Mouse (Mus musculus) mesoderm, embryonic 11.5 days (tissue): ENCODE data around the gene Sox11.
A peak's percentile ranks its signal among the peaks of the same experiment; 100 is the strongest.

Source experiments
- DNase-seq: peaks from one replicate; pipeline ENCODE4 v3.0.0-alpha.2; 2012; ENCODE audit warnings: low read depth, low spot score

Sox11 gene

GRCm38 (mm10) chr12:27341871-27342690, at the start of gene Sox11:
Gene Sox11 (minus strand): TSS chr12:27342574.
- peak; percentile 72 for DNase-seq

- DNase-seq, result peak; percentile 34
Measured at GRCm38 (mm10) chr12:27391652-27392305, 49.4 kb upstream of the Sox11 start.

GRCm38 (mm10) chr12:27390439-27390838, 48.1 kb upstream of the Sox11 start:
- no peak for DNase-seq

DNA sequence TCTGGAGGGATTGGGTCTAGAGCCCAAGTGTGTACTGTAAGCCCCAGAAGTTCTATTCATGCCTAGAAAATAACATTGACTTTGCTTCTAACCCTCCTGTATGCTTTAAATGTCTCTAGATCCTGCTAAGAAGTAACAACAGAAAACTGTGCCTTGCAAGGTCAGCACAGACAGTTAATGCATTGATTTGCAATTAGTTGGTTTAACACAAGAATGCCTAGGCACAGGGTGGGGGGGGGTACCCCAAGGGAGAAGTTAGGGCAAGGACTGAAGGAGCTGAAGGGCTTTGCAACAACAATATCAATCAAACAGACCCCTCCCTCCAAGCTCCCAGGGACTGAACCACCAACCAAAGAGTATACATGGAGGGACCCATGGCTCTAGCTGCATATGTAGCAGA, 47.1 kb upstream of the Sox11 start:
- DNase-seq, result no peak

GRCm38 (mm10) chr12:27372505-27372904, 30.1 kb upstream of the Sox11 start:
- DNase-seq, result no peak

DNA sequence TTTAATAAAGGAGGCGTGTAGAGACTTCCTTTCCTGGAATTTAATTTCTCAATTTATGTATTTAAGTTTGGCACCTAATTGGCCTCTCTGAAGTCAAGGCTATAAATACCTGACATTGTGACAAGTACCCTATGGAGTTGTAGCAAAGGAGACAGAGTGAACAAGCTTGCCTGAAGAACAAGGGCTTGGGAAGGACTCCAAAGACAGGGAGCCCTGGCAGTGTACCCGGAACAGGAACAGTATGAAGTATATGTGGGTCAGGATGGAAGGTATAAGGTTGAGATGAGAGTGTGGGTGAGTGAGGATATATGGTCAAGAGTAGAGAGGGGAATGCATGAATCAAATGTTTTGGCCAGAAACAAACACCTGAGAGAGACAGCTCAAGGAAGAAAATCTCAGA, 28.4 kb upstream of the Sox11 start:
- DNase-seq, result no peak

GRCm38 (mm10) chr12:27367476-27367875, 25.1 kb upstream of the Sox11 start:
- DNase-seq, result no peak

DNA sequence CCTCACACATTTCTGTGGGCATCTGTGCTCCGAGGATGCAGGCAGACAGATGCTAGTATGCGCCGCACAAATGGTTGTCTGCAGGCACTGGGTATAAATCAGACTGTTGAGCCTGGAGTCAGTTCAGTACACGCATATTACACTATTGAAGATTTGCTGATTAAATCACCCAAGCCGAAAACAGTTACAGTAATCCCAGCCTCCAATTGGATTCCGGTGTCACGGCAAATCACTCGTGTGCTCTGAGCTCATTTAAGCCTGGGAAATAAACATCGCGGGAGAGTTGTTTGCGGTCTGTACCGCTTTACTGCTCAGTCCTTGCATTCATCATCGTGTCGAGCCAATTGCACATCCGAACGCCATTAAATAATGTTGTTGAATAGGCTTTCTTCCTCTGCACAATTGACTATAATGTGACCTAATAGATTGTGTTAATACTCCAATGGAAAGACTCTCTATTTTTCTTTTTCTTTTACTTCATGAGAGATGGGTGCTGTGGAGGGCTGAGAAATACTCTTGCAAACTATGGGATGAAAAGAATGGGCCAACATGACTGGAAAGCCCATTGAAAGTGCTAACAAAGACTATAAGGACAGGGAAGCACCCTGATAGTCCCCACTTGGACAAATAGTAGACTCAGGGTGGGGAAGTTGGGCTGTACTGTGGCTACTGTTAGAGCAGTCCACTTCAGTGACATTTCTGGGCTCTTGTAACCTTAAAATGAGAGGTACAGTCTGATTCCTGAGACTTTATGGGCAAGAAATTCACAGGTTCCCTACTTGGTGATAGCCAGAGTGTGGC, 21.7 kb upstream of the Sox11 start:
- DNase-seq, result no peak

GRCm38 (mm10) chr12:27357076-27357637, 14.8 kb upstream of the Sox11 start:
- DNase-seq, result no peak

DNA sequence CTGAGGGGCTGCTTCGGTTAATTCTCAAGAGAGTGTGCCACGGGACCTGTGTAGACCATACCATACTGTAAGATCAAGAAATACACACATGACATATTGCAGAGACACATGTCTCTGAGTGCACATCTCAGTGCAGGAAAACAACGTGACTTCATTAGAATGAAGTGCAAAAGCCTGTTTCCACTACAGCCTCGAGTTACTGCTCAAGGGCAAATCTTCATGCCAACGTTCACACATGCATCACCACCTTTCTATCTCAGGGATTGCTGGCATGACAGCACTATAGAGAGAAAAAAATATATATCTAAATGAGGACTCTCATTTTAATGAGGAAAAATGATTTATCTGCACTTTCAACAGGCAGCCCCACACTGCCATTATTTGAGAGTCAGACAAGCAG, 14.2 kb upstream of the Sox11 start:
- no peak for DNase-seq

DNA sequence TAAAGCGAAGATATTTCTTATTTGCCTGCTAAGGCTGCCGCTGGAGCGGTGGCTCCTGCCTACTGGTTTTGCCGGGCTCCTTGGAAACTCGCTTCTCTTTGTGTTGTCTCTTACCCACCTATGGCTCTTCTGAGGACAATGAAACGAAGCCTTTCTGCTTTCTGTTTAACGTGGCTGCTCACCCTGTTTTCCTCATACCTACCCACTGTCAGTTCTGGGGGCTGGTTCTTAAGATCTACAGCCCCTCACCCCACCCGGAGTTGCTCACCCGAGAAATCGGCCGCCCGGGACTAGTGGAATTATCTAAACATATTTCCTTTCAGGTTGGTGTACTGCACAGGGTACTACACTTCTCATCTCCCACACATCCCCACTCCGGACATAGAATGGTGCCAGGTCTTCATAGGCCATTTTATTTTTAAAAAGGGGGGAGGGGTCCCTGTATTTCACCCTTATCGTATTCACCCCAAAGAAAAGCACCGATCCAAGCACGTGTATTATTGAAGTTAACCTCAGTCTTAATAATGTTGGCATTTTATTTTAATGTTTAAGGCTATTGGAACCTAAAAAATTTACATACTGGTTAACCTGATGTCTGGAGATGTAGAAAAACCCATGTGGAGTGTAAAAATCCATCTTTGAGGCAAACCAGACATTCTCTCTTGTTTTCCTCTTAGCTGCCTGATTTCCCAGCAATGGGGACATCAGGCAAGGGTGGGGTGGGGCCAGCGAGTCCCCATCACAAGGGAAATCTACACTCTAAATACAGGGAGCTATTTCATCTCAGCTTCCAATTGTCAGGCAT, 1.4 kb upstream of the Sox11 start:
- DNase-seq, result no peak

DNA sequence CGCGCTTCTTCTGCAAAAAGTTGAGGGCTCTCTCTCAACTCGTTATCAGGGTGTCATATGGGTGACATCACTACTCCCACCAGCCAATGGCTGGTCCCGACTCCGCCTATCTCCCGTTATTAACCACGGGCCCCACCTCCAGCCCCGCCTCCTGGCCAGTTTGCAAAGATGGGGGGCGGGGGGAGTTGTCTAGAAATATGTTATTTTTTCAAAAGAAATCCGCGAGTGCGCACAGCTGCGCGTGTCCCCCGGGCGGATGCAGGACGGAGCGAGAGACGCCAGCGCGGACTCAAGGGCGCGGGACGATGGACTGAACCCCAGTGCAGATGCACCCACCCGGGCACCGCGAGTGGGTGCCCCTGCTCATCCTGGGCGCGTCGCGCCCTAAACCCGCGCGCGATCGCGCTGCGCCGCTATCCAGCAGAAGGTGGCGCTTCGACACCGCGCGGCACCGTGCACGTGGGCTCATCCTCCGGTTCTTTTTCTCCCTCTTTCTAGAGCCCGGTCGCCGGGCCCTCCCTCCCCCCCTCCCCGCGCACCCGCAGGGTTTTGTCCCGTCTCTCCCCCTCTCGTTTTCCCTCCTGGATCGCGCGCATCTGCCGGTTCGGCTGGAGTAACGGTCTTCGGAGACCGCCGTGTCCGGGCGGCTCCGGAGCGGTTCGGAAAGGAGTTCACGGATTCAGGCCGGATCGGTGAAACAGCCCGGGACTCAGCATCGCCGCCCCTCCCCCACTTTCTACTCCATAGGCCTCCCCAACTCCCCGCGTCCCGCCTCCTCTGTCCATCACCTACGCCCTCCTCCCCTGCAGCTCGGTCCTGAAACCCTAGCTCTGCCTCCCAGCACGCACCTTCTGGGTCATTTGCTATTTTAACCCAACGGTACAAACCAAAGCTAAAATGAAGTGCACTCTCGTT, 574 bp upstream of the Sox11 start:
- DNase-seq, result peak; percentile 97

- peak; percentile 63 for DNase-seq
Measured at GRCm38 (mm10) chr12:27341130-27341870, 1.1 kb downstream of the Sox11 start.

GRCm38 (mm10) chr12:27340451-27341035, 1.8 kb downstream of the Sox11 start:
- DNase-seq, result peak; percentile 73

DNA sequence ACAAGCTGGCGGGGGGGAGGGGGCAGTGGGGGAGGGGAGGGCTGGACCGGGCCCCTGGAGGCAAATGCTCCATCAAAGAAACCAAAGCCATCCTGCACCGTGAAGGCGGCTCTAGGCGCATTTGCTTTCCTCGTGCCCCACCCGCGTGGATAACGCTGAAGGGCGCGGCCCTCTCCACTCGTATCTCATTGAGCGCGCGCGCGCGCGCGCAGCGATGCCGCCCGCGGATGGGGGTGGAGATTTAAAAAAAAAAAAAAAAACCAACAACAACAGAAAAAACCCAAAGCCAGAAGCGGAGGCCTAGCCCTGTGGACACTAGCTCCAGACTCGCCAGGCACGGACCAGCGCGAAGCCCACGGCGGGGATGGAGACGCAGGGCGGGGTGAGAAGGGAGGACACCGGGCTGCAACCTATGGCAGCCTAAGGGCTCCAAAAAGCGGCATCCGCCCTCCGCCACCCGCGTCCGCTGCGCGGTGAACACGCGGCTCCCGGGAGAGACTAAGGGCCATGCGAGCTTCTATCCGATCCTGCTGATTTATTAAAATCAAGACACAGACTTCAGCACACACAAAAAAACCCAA, 3.1 kb downstream of the Sox11 start:
- peak; percentile 68 for DNase-seq

GRCm38 (mm10) chr12:27338721-27339170, 3.6 kb downstream of the Sox11 start:
- peak; percentile 61 for DNase-seq

- no peak for DNase-seq
Measured at GRCm38 (mm10) chr12:27338116-27338515, 4.3 kb downstream of the Sox11 start.

DNA sequence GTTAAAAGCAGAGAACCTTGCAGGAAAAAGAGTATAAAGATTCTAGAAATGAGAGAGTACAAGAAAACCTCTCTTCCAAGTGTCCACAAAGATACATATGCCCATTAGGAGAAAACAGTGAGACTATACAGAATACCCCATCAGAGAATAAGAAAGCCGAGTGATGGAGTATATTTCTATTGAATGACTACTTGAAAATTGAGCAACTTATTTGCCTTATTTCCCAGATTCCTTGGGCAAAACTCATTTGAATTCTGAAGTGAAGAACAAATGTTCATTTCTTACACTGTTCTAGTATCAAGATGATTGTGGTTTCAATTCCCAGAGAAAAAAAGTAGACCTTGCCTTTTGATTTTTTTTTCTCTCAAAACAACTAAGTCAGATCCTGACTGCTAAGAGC, 4.9 kb downstream of the Sox11 start:
- no peak for DNase-seq
